Mouse (Mus musculus): Measurements from ENCODE around the gene Ppan. TPM values are rescaled to one million over a fixed set of nuclear protein-coding genes. Genes with fewer than 3 reads are reported as not detected.

Gene Ppan
- polyA plus RNA-seq, 1 experiment: 44.3 TPM

- H3K36me3 ChIP-seq (ENCODE audit: control insufficient read depth, insufficient read depth): no peaks in the 10 kb centered on the region
- H3ac ChIP-seq (ENCODE audit: control insufficient read depth, insufficient read length): peak within 1 kb of the TSS; percentile 11
- H3K27me3 ChIP-seq (ENCODE audit: control insufficient read depth, insufficient read depth, insufficient read length): no peaks in the 10 kb centered on the region
- peak within 1 kb of the TSS; percentile 25 for H3K4me3 ChIP-seq
- TF ChIP-seq E2F4 (IDR thresholded peaks at IDR 0.05; ENCODE audit: insufficient read depth): no peak
- TF ChIP-seq POLR2AphosphoS2 (IDR thresholded peaks at IDR 0.05; ENCODE audit: insufficient read length, low read depth): peak; percentile 61
- peak; percentile 71 for TF ChIP-seq POLR2A (IDR thresholded peaks at IDR 0.05; ENCODE audit: insufficient read length, low read depth)
- TF ChIP-seq SRF (IDR thresholded peaks at IDR 0.05; ENCODE audit: control insufficient read depth, insufficient read length, low read depth): no peak
- peak in 1 of 3 experiments; percentile 1 for TF ChIP-seq MYOD1 (IDR thresholded peaks at IDR 0.05; ENCODE audit: control insufficient read depth in 1 of 3, insufficient read length in 2 of 3, low read depth in 2 of 3)
- peak; percentile 26 for TF ChIP-seq USF1 (IDR thresholded peaks at IDR 0.05; ENCODE audit: low read depth)
- no peak for TF ChIP-seq REST (IDR thresholded peaks at IDR 0.05; ENCODE audit: insufficient read depth, insufficient read length)
- TF ChIP-seq MAX (IDR thresholded peaks at IDR 0.05; ENCODE audit: low read depth): no peak
- TF ChIP-seq MYOG (IDR thresholded peaks at IDR 0.05; ENCODE audit: control insufficient read depth in 1 of 3, insufficient read depth in 1 of 3, insufficient read length in 2 of 3, low read depth in 2 of 3): peak in 1 of 3 experiments; percentile 22
- H3K79me2 ChIP-seq (ENCODE audit: control insufficient read depth, insufficient read depth): no peaks in the 10 kb centered on the region
- peak within 1 kb of the TSS; percentile 76 for H3K4me2 ChIP-seq (ENCODE audit: low read depth)
Observed at GRCm38 (mm10) chr9:20868448-20869001, 19.4 kb upstream of the Ppan start, which contains the start of gene A230050P20Rik. TSS of gene A230050P20Rik (plus strand) at chr9:20868642.

- no peaks in the 10 kb centered on the region for H3K79me2 ChIP-seq (ENCODE audit: control insufficient read depth, insufficient read depth)
- H3K4me2 ChIP-seq (ENCODE audit: low read depth): peak overlapping the region; percentile 76
- H3K27me3 ChIP-seq (ENCODE audit: control insufficient read depth, insufficient read depth, insufficient read length): no peaks in the 10 kb centered on the region
- TF ChIP-seq POLR2AphosphoS2 (IDR thresholded peaks at IDR 0.05; ENCODE audit: insufficient read length, low read depth): peak; percentile 7
- TF ChIP-seq MYOG (IDR thresholded peaks at IDR 0.05; ENCODE audit: control insufficient read depth in 1 of 3, insufficient read depth in 1 of 3, insufficient read length in 2 of 3, low read depth in 2 of 3): no peak
- TF ChIP-seq MYOD1 (IDR thresholded peaks at IDR 0.05; ENCODE audit: control insufficient read depth in 1 of 3, insufficient read length in 2 of 3, low read depth in 2 of 3): no peak
- no peak for TF ChIP-seq MAX (IDR thresholded peaks at IDR 0.05; ENCODE audit: low read depth)
- no peak for TF ChIP-seq CEBPB (IDR thresholded peaks at IDR 0.05; ENCODE audit: insufficient read depth, poor library complexity, severe bottlenecking)
- no peaks in the 10 kb centered on the region for H3K36me3 ChIP-seq (ENCODE audit: control insufficient read depth, insufficient read depth)
- peak overlapping the region; percentile 25 for H3K4me3 ChIP-seq
- H3ac ChIP-seq (ENCODE audit: control insufficient read depth, insufficient read length): peak overlapping the region; percentile 11
Observed at GRCm38 (mm10) chr9:20869246-20869645, 18.7 kb upstream of the Ppan start.

- Histone ChIP-seq H3K27me3 (ENCODE audit: control insufficient read depth, insufficient read depth, insufficient read length) (no peaks in the 10 kb centered on the region), H3ac (ENCODE audit: control insufficient read depth, insufficient read length) (no peak overlapping the region), H3K36me3 (ENCODE audit: control insufficient read depth, insufficient read depth) (no peaks in the 10 kb centered on the region), H3K4me2 (ENCODE audit: low read depth) (no peak overlapping the region), H3K79me2 (ENCODE audit: control insufficient read depth, insufficient read depth) (no peaks in the 10 kb centered on the region), H3K4me3 (no peak overlapping the region)
- TF ChIP-seq MYOG (IDR thresholded peaks at IDR 0.05; ENCODE audit: control insufficient read depth in 1 of 3, insufficient read depth in 1 of 3, insufficient read length in 2 of 3, low read depth in 2 of 3) (no peak), POLR2AphosphoS2 (IDR thresholded peaks at IDR 0.05; ENCODE audit: insufficient read length, low read depth) (peak; percentile 10)
Observed at GRCm38 (mm10) chr9:20870211-20871173, 17.5 kb upstream of the Ppan start.

- no peak overlapping the region for H3ac ChIP-seq (ENCODE audit: control insufficient read depth, insufficient read length)
- no peak overlapping the region for H3K4me2 ChIP-seq (ENCODE audit: low read depth)
- H3K79me2 ChIP-seq (ENCODE audit: control insufficient read depth, insufficient read depth): no peaks in the 10 kb centered on the region
- no peaks in the 10 kb centered on the region for H3K36me3 ChIP-seq (ENCODE audit: control insufficient read depth, insufficient read depth)
- H3K4me3 ChIP-seq: no peak overlapping the region
- no peaks in the 10 kb centered on the region for H3K27me3 ChIP-seq (ENCODE audit: control insufficient read depth, insufficient read depth, insufficient read length)
- TF ChIP-seq CEBPB (IDR thresholded peaks at IDR 0.05; ENCODE audit: insufficient read depth, poor library complexity, severe bottlenecking): no peak
- peak; percentile 4 for TF ChIP-seq POLR2AphosphoS2 (IDR thresholded peaks at IDR 0.05; ENCODE audit: insufficient read length, low read depth)
Observed at GRCm38 (mm10) chr9:20872991-20873390, 15.0 kb upstream of the Ppan start.

DNA sequence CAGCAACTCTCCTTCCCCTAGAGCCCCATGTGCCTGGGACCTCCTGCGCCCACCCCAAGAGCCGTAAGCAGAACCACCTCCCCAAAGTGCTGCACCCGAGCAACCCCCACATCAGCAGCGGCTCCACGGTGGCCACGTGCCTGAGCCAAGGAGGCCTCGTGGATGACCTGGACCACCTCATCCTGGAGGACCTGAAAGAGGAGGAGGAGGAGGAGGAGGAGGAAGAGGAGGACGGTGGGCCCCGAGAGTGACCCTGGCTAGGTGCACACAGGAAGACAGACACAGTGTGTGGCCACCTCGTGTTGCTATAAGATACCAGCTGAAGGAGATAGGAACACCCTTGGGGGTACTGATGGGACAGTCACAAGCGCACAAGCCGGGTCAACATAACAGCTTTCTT, 14.5 kb upstream of the Ppan start:
- no peak for TF ChIP-seq MYOG (IDR thresholded peaks at IDR 0.05; ENCODE audit: control insufficient read depth in 1 of 3, insufficient read depth in 1 of 3, insufficient read length in 2 of 3, low read depth in 2 of 3)
- TF ChIP-seq MYOD1 (IDR thresholded peaks at IDR 0.05; ENCODE audit: control insufficient read depth in 1 of 3, insufficient read length in 2 of 3, low read depth in 2 of 3): no peak
- Histone ChIP-seq H3ac (ENCODE audit: control insufficient read depth, insufficient read length) (no peak overlapping the region), H3K4me2 (ENCODE audit: low read depth) (no peak overlapping the region), H3K36me3 (ENCODE audit: control insufficient read depth, insufficient read depth) (no peaks in the 10 kb centered on the region), H3K27me3 (ENCODE audit: control insufficient read depth, insufficient read depth, insufficient read length) (no peaks in the 10 kb centered on the region), H3K4me3 (no peak overlapping the region), H3K79me2 (ENCODE audit: control insufficient read depth, insufficient read depth) (no peaks in the 10 kb centered on the region)

Data from myocyte (in vitro differentiated cells).